Mouse (Mus musculus) kidney, postnatal 4 days (tissue): ENCODE data around the gene Olfr1135.

Experiments
- DNase-seq, 2 experiments: peaks; one replicate each; pipeline ENCODE4 v3.0.0; 2021; ENCODE audit warnings: mixed read lengths in 2 of 2

Gene Olfr1135

GRCm38 (mm10) chr2:87673564-87673963 lies at the start of gene Olfr1135:
Gene Olfr1135, minus strand, starts transcription at chr2:87673664.
- DNase-seq = no peak

GRCm38 (mm10) chr2:87713079-87713478 lies 39.6 kb upstream of the Olfr1135 start, which contains the start of gene Olfr1137:
Gene Olfr1137, minus strand, starts transcription at chr2:87713179.
- DNase-seq = no peak

- no peak for DNase-seq
Observed at GRCm38 (mm10) chr2:87693847-87694246, 20.4 kb upstream of the Olfr1135 start, which contains the start of gene Olfr1136. Gene Olfr1136, minus strand, starts transcription at chr2:87693947.

- DNase-seq = no peak
Observed at GRCm38 (mm10) chr2:87658360-87658759, 15.1 kb downstream of the Olfr1135 start, which contains the start of gene Olfr1134. Gene Olfr1134, minus strand, starts transcription at chr2:87658460.

GRCm38 (mm10) chr2:87647274-87647673 lies 26.2 kb downstream of the Olfr1135 start, which contains the start of gene Olfr1133:
Gene Olfr1133, minus strand, starts transcription at chr2:87647374.
- no peak for DNase-seq

- no peak for DNase-seq
Observed at GRCm38 (mm10) chr2:87642441-87642840, 31.0 kb downstream of the Olfr1135 start.

GRCm38 (mm10) chr2:87637435-87637834 lies 36.0 kb downstream of the Olfr1135 start, which contains the start of gene Olfr1132:
Gene Olfr1132, minus strand, starts transcription at chr2:87637535.
- no peak for DNase-seq

GRCm38 (mm10) chr2:87626804-87627203 lies 46.7 kb downstream of the Olfr1135 start, which contains the start of gene Olfr1131:
Gene Olfr1131, plus strand, starts transcription at chr2:87627104.
- no peak for DNase-seq
